Mouse (Mus musculus): ENCODE measurements around the gene Xirp2.

DNA sequence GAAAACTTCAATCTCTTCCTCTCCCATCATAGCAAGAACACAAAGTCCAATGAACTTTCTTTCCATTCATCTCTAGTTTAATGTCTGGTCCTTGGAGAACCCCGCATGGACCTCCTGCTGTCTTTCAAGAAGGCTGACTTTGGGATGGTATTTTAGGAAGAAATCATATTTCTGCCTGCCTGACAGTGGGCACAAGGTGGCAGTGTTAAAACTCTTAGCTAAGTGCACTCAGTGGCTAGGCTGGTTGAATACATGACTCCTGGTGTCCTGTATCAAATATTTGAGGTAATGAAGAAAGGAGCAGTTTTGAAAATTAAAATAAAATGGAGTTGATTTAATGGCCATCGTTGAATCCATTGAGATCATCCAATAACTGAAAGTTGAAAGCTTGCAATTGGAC is 89.5 kb downstream of the Xirp2 start:
- no peak for TF ChIP-seq CTCF (conservative IDR thresholded peaks at IDR 0.05; ENCODE audit: low read length)
- no peak for TF ChIP-seq POU5F1 (IDR thresholded peaks at IDR 0.05; ENCODE audit: borderline replicate concordance, low read length)

Data from E14TG2a.4 (cell line).